Mouse (Mus musculus) CD4-positive, CD25-positive, alpha-beta regulatory T cell, adult 4 months (primary cell): Measurements from ENCODE around the gene Rasgef1b. TPM values are rescaled to one million over a fixed set of nuclear protein-coding genes. Genes with fewer than 3 reads are reported as not detected.
A peak's percentile ranks its signal among the peaks of the same experiment; 100 is the strongest.

Source experiments
- ATAC-seq: one replicate; pipeline ENCODE4 v1.8.0; 2017
- polyA plus RNA-seq, 2 experiments: library from polyadenylated mRNA; unstranded; fragments of 100-300 nt; shearing (Covaris generic); gene quantifications; one replicate each; pipeline ENCODE4 v1.2.1; 2017

Gene Rasgef1b
- polyA plus RNA-seq, 2 experiments from 2014 or later, result 1.5 to 4.1 TPM

DNA sequence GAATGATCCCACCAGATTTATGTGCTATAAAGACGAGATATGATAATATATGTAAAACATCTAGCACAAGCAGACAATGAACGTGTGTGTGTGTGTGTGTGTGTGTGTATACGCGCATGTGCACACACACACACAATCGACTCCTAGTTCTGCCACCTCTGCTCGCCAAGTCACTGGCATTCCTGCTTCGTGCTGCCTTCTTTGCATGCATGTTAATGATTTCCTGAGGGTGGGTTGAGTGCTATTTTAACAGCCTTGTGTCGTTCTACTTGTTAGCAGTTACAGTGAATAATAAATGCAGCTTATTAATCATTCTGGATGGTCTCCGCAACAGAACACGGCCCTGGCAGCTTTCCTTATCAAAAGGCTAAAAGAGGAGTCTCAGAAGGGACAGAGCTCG is 129.5 kb downstream of the Rasgef1b start:
- ATAC-seq, result no peak

DNA sequence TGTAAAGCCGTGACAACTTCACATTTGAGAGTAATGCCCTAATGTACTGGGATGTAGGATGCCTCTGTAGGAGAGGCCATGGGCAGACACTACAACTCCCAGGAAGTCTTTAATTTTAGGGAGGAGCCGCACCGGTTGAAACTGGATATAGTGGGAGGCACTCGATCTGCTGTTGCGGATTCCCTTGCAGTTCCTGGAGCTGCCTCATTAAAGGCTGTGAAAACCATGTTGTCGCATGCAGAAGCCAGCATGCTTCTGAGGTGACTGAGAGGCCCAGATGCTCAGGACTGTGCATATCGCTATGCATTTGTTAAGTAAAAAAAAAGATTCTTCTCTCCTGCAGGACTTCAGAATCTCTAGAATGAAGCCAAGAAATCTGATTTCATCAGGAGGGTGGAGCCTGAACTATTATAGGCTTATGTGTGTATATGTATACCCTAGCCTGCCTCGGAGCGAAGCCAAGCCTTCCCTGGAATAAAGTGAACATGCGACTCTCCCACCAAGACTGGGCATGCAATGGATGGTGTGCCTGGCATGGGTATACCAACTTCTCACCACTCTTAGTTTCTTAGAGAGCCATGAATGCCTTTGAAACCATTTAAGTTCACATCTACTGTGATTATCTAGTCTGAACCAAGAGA is 130.3 kb downstream of the Rasgef1b start:
- no peak for ATAC-seq

DNA sequence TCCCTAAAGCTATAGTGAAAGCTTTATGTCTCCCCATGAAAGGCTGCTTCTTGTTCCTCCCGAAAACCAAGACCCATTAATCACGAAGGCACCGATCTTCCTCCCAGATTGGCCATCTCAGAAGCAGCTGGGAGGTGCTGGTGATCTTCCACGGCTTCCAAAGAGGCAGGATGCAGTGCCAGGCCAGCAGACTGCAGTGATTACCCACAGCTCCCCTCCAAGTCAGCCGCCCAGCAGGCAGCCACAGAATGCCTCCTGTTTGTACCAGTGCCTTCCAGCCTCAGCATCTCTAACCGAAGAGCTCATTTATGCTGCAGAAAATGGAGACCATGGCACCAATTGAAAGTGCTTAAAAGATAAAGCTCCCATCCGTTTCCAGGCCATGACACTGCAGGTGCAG is 131.2 kb downstream of the Rasgef1b start:
- ATAC-seq, result no peak

DNA sequence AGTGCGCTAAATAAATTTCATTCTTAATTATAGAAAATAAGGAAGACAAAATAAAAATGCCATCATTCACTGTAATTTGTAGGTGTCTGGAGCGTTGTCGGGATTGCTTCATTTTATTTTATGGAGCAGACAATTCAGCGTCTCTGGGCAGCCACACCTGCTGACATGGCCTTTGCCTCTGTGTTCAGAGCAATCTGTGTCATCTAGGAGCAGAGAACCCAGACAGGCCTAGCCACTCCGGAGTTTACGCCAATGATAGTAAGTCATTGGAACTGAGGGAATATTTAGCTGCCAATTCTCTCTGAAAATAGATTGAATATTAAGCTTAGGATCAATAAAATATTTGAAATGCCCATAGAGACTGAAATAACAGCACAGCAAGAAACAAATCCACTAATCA is 137.5 kb downstream of the Rasgef1b start:
- ATAC-seq, result no peak

GRCm38 (mm10) chr5:99590539-99590938 is 138.3 kb downstream of the Rasgef1b start:
- ATAC-seq, result no peak

DNA sequence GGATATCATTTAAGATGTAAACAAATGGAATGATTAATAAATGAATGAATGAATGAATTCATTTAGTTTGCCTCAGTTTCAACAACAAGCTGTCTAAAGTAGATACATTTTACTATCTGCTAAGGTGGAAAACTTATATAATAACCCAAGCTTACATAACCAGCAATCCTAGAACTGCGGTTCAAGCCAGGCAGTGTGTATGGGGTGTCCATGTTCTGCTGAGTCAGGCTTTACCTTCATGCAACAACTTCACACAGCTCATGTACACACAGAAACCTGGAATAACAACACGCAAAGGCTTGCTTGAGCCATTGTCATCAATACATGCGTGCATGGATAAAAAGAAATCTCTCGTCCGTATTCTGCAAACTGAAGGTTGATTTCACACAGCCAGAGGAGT is 140.9 kb downstream of the Rasgef1b start:
- no peak for ATAC-seq

DNA sequence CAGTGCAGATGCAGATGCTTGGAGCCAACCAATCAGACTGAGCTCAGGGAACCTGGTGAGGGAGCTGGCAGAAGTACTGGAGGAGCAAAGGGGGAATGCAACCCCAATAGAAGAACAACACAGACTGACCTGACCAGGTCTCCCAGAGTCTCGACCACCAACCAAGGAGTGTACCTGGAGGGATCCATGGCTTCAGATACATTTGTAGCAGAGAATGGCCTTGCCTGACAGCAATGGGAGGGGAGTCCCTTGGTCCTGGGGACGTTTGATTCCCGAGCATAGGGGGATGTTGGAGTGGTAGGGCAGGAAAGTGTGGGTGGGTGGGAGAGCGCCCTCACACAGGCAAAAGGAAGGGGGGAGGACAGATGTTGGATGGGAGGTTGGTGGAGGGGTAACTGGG is 141.3 kb downstream of the Rasgef1b start:
- ATAC-seq, result no peak

DNA sequence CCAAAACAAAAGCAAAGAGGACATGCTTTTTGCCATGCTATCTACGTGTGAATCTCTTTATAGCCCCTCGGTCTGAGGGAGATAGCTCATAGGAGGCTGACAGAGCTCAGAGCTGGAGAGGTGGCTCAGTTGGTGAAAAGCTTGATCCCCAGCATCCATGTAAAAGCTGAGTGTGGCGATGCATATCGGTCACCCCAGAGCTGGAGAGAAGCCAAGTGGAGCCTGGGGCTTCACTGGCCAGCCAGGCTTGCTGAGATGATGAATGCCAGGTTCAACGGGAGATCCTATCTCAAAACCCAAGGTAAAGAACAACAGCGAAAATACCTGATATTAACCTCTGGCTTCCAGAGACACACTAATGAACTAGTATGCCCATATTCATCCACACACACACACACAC is 142.6 kb downstream of the Rasgef1b start:
- no peak for ATAC-seq

DNA sequence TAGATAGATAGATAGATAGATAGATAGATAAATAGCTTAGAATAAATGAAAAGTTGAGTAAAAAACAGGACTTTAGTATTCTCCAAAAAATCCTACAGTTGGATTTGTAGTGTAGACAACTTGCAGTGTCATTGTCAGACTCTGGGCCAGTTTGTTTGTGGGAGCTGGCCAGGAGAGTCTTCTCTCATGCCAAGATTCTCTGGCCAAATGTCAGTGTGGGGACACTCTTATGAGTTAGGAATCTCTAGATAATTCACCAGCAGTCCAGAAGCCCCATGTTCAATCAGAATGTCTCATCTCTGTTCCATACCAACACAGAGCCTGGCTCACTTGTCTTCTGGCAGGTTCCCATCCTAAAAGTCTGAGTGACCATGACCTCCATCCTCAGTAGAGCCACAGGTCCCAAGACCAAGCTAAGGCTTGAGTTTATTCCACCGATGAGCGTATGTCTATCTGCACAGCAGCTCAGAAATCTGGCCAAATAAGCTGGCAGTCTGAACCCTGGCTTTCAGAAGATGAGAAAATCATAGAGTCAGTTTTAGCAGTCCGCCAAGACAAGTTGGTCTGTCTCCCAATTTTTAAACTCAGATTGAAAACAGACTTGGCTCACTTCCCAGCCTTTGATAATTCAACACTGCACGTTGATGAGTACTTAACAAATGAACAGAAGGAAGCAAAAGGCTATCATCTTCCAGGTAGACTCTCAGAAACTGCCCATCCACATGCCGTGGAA is 143.5 kb downstream of the Rasgef1b start:
- no peak for ATAC-seq

- ATAC-seq, result no peak
These were observed 144.6 kb downstream of the Rasgef1b start for GRCm38 (mm10) chr5:99584266-99584665.

DNA sequence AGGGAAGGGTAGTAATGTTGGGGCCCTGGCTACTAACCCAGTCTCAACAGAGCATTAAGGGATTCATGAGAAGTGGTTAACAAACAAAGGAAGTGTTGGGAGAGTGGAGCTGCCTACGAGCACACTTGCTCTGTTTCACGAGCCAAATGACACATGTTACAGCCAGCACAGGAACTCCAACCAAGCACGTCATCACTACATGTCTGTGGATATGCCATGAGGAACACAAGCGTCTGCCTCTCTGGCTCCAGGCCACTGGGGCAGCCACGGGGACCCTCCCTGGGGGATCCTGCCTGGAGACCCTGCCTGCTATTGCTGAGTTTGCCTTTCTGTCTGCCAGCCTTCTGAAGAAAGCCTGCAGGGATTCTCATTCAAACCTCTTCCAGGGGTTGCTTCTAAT is 146.8 kb downstream of the Rasgef1b start:
- ATAC-seq, result no peak

DNA sequence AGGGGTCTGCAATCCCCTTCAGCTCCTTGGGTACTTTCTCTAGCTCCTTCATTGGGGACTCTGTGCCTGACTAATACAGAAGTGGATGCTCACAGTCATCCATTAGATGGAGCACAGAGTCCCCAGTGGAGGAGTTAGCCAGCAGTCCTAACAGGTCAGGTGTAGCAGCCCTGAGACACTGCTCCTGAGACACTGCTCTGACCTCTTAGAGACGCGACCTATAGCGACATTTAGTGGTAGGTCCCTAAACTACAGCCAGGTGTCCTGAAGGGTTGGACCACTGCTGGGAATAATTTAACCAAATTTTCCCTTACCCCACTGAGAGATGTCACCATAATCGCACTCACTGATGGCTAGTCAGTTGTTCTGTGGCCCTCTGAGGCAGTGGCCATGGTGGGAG is 150.2 kb downstream of the Rasgef1b start:
- ATAC-seq, result peak; percentile 61

- ATAC-seq, result no peak
These were observed 153.0 kb downstream of the Rasgef1b start for GRCm38 (mm10) chr5:99575897-99576296.

- no peak for ATAC-seq
These were observed 164.2 kb downstream of the Rasgef1b start for GRCm38 (mm10) chr5:99564501-99565323.

- no peak for ATAC-seq
These were observed 166.8 kb downstream of the Rasgef1b start for GRCm38 (mm10) chr5:99562096-99562495.

GRCm38 (mm10) chr5:99559814-99560213 is 169.1 kb downstream of the Rasgef1b start:
- ATAC-seq, result no peak

DNA sequence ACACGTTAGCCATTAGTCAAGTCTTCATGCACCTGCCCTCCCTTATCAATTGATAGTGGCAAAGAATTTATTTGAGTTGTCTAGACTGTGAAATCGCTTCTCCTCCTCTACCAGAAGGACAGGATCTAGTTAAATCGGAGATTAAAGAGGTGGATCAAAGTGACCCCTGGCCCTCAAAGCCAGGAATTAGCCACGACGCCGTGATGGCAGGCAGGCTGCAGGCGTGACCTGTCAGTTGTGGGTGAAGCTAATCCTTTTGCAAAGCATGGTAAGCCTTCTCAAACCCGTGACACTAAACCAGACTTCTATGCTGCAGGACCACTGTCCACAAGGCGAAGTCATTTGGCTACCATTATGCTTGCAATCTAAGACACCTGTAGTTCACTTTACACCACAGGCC is 170.6 kb downstream of the Rasgef1b start:
- ATAC-seq, result no peak

DNA sequence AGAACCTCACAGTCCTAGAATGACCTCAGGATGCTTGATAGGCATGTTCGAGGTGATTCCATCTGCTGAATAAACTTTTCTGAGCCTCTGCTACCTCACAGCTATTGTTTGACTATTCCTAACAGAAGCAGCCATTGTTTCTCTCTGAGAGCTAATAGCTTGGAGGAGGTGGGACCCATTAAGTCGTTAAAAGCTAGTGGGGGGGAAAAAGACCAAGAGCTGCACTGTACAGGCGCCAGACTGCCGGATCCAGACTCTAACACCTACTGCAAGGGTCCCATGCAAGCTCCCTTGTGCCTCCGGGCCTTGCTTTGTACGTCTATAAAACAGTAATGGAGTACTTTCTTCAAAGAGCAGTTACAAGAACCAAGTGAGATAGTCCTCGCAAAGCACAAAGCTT is 176.2 kb downstream of the Rasgef1b start:
- no peak for ATAC-seq

GRCm38 (mm10) chr5:99544664-99545494 is 184.0 kb downstream of the Rasgef1b start:
- no peak for ATAC-seq

GRCm38 (mm10) chr5:99541999-99542765 is 186.7 kb downstream of the Rasgef1b start:
- ATAC-seq, result no peak

DNA sequence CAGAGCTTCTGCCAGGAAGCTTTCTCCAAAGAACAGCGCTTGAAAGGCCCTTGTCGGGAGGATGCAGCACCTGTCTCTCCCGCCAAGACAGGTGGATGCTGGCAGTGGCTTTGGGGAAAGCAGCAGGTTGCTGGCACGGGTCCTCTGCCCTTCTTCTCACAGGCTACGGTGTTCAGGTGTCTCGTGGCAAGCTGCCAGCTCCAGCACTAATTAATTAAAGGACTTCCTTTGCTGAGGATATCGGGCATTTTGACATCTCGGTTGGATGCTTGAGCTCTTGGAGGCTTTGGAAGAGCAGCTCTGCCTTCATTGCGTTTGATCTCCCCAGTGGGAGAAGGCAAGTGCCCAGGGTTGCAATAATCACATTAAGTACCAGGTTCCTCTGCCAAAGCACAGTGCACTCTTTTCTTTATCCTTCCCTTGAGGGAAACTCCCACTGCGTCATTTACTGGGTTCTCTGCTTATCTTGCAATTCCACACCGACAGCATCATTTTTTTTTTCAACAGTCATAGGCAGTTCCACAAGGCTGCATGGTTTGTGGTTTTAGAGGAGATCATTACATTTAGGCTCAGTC is 187.5 kb downstream of the Rasgef1b start:
- ATAC-seq, result no peak

- no peak for ATAC-seq
These were observed 195.4 kb downstream of the Rasgef1b start for GRCm38 (mm10) chr5:99533416-99533815.
